Mouse (Mus musculus) layer of hippocampus, postnatal 25 days (tissue): ENCODE measurements around the gene Pias1. TPM values are rescaled to one million over a fixed set of nuclear protein-coding genes. Genes with fewer than 3 reads are reported as not detected.

Experiments used
- DNase-seq, 2 experiments: peaks; one replicate each; pipeline ENCODE4 v3.0.0; 2022; ENCODE audit warnings: mixed read lengths in 2 of 2, low spot score in 1 of 2; ENCODE audit errors: extremely low spot score in 1 of 2
- total RNA-seq, 2 experiments: library from RNA; stranded (reverse); gene quantifications; 2 replicates each; pipeline ENCODE4 v1.2.3; 2021

Pias1 gene
- total RNA-seq: 10 to 100 TPM; 57.8 to 63.8 TPM

DNA sequence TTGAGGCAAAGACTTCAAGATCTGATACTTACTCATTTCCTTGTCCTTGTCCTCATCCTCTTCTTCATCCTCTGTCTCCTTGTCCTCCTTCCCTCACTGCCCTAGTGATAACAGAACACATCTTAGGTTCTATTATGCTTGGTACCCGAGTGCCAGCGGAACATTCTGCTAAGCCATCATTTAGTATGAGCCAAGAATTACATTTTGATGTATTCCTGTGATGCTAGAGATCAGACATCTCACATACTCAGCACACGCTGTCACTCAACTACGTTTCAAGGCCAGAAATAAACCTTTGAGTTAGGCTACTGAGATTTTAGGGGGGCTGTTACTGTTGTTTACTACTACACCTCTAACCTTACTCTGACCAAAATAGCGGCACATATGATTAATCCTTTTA is at the start of gene Pias1:
Pias1 (minus strand) TSS at position 101 of the 400 bp plus-strand sequence.
- no peak for DNase-seq

DNA sequence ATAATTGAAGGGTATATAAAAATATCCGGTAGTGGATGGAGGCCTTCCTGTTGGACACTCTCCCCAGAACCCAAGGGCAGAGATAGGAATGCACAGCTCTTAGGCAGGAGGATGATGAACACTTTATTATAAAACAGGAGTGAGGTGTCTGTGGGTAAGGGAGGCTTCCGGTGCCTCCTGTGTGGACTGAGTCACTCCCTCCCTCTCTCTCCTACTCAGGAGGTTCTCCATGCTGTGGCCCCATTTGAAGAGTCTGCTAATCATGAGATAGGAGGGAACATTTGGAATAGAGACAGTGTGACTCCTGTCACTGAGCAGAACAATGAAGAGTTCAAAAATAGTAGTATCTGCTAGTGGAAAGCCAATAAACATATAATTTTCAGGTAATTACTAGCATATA is 47.7 kb upstream of the Pias1 start:
- DNase-seq: no peak

DNA sequence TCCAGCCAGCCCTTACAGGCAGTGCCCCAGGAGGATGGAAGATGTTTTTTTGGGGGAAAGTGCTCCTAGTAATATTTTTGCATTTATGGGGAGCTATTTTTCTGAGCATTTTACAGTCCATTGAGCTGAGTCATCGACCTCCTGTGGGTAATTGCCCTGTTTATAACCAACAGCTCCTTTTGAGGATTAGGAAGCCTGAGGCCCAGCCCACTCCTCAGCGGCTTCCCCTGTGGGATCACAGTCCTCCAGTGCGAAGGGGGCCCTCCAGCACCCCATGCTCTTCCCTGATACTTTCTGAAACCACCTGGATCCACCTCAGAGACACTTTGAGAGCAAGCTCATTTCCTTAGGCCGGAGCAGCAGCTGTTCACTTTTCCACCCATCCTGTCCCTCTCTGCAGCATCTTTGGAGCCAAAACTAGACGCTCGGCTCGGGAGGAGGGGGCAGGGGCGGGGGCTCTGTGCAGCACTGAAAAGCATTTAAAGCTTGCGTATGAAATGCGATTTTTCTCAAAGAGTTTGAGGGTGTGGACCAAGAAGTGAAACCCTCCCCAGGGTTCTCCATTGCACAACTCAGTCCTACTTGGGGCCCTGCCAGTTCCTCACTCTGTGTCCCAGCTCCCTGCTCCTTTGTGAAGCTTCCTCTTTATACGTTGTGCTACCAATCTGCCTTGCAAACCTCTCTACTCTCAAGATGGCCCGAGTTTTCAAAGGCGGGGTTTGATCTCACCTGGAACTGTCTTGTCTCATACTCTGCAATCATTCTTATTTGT is 43.5 kb upstream of the Pias1 start:
- DNase-seq: peak in 1 of 2 experiments; percentile 24

DNA sequence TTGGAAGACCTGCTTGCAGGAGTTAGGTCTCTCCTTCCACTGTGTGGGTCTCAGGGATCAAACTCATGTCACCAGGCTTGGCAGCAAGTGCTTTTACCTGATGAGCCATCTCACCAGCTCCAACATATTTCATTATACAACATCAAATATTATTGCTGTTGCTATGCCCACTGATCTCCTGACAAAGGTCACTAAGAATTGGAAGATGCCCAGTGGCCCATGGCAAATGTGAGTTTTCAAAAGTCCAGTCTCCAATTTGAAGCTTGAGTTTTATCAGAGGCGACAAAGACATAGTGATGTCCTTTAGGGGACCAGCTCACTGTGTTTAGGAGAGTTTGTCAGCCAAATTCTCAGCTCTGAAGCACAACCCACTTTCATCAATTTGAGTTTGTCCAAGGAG is 34.8 kb upstream of the Pias1 start:
- no peak for DNase-seq

DNA sequence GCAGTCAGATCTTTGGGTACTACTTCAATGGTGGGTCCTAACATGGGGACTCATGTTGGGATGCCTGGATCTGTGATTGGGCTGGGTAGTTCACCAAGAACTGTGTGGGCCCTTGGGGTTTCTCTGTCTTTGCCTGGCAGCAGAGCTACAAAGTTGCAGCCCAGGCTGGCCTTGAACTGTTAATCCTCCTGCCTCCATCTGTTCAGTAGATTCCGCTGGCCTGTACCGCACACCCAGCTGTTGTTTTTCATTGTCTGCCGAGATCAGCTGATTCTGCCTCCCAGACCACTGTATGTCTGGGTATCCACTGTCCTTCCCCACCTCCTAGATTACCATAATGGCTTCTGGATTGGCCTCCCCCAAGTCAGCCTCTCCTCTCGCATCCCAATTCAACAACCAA is 19.6 kb upstream of the Pias1 start:
- no peak for DNase-seq

DNA sequence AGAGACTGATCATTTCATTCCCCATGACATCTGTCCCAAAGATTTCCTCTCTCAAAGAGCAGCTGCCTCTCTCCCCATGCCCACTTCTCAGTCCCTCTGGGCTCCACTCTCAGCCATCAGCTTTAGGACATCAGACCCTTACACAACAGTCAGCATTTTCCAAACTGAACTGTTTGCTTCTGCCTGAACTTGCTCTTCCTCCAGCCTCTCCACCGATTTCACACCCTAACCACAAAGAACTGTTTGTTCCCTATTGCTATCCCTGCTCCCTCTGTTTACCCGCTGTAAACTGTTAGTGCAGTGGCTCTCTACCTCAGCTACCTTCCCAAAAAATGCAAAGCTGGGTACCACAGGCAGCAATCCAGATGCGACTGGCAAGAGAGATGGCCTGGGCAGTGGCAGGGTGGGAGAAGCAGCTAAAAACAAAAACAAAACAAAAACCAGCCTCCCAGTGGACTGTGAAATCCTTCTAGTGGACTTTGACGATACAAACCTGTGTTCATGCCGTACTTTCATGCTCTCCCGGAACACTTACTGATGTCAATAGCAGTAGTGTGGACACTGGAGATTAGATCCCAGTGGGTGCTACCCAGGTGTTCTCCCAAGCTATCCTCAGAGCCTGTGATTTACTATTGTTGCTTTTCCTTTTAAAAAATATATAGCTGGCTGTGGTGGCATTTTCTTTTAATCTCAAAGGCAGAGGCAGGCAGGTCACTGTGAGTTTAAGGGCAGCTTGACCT is 18.5 kb upstream of the Pias1 start:
- no peak for DNase-seq

DNA sequence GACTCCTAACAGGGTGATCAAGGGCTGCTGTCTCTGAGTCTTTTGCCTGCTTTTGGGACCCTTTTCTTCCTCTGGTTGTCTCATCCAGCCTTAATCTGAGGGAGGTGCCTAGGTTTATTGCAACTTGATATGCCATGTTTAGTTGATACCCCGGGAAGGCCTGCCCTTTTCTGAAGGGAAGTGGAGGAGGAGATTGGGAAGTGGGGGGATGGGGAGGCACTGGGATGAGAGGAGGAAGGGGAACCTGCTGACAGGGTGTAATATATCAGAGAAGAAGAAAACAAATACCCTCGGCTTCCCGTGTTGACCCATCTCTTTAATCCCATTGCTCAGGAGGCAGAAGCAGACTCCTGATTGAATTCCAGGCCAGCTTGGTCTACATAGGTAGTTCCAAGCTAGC is 10.8 kb upstream of the Pias1 start:
- no peak for DNase-seq

DNA sequence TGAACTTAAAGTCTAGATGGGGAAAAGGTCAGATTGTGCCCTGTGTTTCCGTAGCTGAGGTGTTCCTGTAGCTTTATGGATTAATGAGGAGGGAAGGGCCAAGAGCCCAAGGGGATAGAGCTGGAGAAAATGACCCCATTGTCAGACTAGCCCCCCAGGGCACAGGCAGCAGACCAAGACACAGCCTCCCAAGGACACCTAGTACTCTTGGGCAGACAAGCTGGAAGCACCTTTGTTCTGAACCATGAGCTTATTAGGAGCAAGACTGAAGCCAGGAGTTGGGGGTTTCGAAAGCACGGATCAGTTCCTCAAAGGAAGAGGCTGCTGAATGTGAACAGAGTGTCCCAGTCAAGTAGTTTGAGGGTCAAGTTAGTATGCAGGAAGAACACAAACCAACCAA is 9.9 kb upstream of the Pias1 start:
- no peak for DNase-seq

DNA sequence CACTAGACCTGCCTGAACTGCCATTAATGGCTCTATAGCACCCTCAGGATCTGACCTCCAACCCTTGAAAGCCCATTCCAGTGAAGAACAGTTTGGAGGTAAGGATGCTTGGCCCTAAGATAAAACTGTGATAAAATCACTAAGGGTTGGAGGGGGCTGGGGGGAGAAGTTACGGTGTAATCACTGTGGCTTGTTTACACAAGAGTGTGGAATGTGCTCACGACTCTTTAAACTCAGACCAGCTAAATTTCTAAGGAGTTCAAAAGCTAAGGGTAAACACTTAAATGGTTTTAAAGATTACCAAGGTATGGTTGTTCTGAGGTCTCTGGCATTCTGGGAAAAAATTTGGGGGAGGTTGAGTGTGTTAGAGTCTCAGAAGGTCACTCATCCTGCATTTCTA is 7.5 kb upstream of the Pias1 start:
- no peak for DNase-seq

DNA sequence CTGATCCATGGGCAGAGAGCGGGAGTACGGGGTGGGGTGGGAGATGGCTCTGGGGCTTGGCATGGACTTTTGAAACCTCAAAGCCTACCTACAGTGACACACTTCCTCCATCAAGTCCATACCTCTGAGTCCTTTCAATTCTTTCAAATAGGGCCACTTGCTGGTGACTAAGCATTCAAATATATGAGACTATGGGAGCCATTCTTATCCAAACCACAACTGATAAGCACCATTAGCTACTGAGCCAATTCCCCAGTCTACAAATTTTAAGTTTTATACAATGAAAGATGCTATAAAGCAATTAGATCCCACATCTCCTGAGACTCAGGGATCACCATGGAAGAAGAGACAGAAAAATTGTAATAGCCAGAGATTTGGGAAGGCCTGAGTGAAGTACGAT is 2.4 kb upstream of the Pias1 start:
- no peak for DNase-seq

DNA sequence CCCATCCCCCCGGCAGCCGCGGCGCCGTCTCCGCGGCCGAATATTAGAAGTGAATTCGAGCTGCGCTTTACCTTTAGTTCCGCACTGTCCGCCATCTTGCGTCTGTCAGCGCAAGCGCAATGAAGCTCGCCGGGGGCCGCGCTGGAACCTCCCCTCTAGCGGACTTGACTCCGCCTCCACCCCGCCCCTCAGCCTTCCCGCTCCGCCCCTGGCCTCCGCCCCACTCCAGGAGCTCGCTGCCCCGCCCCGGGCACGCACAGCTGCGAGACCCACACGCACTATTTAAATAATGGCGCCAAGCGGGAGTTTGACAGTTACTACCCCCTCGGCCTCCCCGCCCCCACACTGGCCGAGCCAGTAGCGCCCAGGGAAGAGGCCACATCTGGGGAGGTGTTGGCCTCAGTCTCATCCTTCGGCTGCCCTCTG is 6.9 kb downstream of the Pias1 start:
- DNase-seq: peak; percentile 93 to 94

DNA sequence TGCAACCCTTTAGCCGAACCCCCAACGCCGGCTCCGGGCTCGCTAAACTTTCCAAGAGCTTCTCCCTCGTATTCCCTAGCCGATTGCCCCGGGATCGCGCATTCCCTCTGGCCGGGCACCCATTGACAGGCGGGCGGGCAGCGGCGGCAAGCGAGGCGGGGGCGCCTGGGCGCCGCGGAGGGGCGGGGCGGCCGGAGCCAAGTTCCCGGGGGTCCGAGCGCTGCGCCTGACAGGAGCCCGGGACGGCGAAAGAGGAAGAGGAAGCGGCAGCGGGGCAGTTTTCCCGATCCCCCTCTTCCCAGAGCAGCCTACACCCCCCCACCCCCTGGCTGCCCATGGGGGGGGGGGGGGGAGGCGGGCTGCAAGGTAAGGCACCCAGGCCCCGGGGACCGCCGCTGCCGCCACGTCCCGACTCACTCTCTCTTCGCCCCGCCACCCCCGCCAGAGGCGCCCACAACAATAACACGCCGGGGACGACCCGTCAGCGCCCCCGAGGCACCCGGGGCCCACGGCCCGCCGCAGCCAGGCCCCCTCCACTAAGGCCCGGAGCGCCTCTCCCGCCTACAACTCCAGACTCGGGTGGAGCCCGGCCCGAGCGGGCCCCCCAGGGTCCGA is 7.5 kb downstream of the Pias1 start:
- DNase-seq: peak; percentile 16 to 20

DNA sequence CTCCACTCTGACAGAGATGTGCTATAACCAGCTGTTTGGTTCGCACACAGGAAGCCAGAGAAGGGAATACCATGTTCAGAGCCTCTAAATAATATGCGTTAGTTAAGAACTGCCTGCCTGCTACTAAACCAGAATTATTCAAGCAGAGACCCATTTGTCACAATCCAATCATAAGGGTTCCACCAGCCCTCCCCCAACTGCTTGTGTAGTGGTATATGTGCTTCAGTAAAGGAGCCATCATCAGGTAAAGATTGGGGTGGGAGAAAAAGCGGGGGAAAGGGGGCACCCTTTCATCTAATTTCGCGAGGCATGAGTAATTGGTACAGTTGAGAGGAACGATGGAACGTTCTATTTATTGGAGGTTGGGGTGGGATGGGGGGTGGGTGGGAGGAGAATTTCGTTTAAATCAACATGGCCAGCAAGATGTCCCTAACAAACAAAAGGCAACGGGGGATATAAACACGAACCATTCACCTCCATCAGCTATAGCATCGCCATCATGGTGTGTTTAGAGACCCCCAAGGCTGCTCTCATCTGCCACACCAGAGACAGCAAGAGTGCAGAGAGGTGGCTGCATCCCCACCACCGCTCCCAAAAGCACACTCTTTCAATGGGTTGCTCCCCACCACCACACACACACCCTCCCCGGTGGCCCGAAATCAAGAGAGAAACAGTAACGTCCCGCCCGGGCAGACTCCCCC is 8.1 kb downstream of the Pias1 start:
- peak; percentile 5 to 9 for DNase-seq

DNA sequence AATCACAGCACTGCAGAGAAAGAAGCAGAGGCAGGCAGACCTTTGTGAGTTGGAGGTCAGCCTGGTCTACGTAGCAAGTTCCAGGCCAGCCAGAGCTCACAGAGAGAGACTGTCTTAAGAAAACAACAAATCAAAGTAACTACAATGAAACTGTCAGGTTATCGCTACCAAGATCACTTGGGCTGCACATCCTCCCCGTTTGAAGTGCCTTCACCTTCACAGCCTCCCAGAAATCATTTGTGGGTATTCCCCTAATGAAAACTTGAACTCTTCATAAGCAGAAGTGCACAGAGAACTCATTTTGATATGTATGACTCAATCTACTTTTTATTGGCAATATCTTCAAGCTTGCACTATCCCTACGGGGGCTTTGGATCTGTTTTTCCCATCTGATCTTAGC is 10.6 kb downstream of the Pias1 start:
- no peak for DNase-seq

DNA sequence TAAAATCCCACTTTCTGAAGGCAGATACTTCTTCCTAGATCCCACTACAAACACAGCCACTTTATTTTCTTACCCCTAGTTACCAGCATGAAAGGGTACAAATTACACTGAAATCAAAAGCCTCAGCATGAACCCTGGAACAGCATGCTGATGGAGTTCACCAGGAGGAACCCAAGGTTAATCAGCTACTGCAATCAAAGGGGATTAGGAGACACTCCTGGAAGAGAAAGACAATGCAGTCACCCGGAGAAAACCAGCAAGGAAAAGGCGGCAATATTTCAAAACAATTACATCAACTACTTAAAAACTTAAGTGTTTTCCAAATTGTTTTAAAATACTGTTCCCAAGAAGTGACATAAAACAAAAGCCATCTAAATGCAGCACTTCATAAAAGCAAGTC is 11.9 kb downstream of the Pias1 start:
- DNase-seq: no peak

DNA sequence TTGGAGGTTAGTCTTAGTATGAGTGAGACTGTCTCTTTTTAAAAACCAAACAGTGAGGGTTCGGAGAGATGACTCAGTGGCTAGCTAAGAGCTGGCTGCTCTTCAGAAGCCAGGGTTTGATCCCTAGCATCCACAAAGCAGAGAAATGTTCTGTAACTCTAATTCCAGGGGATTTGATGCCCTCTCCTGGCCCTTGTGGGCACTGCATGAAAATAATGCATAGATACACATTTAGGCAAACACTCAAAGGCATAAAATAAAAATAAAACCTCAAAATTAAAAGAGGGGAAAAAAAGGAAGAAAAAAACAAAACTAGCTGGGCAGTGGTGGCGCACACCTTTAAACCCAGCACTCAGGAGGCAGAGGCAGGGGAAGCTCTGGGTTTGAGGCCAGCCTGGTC is 13.3 kb downstream of the Pias1 start:
- peak in 1 of 2 experiments; percentile 42 for DNase-seq

DNA sequence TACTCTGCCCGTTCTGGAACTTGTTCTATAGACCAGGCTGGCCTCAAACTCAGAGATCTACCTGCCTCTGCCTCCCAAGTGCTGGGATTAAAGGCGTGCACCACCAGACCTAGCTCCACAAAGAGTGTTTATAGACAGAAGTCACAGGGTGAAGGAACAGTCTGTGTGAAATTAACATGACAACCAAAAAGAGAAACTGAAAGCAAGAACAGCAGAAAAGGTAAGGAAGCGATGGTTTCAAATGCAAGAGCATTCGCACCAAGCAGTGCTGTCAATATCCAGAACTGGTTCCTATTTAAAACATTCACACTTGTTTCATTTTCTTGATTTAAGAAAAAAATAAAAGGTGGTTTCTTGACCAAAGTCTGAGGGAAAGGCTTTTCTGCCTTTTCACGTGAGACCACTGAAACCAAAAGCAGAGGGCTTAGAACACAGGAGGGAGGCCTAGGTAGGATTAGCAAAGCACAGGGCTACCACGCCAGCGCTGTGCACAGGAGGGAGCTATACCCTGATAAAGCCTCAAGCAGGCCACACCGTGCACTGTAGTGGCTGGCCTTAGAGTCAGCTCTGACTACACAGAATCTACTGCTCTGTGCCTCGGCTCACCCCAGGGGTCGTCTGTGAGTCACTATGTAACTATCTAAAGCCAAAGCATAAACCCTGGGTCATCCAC is 15.5 kb downstream of the Pias1 start:
- DNase-seq: no peak

DNA sequence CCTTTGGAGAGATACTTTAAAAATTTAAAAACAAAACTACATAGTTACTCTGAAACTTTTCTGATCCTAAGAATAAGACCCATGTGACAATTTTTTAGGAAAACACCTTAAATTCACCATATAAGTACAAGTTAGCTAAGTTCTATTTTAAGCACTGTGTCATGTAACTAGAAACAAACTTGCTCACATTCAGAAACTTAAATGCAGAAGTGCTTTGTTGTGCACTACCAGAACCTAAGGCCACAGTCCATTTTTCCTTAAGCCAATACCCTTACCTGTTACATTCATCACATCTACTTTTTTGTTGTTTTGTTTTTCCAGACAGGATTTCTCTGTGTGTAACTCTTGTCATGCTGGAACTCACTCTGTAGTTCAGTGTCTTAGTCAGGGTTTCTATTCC is 17.4 kb downstream of the Pias1 start:
- DNase-seq: no peak

DNA sequence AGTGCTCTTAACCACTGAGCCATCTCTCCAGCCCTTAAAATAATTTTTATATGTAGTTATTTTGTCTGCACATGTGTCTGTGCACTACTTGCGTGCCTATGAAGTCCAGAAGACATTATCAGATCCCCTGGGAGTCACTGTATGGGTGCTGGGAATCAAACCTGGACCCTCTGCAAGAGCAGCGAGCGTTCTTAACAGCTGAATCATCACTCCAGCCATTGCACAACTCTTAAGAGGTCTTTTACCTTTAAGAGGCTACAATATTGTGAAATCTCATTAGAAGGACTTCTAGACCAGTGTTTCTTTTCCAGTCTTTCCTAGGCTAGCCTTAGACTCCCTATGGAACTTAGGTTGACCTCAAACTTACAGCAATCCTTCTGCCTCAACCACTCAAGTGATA is 21.7 kb downstream of the Pias1 start:
- DNase-seq: no peak

DNA sequence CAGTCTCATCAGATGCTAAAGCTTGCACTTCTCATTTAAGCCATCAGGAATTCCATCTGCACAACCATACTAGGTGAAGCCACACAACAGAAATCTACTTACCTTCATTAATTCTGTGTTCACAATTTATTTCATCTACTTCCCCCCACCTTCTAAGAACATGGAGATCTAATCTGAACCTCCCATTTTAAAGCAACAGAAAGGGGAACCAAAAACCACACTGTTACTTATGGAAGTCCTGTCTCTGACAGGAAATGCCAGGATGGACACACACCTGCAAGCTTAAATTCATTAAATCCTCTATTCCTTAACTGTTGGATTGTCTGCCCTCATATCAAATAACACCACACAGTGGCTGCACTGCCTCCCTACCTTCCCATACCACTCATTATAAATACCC is 35.0 kb downstream of the Pias1 start:
- no peak for DNase-seq
